Mouse (Mus musculus): Measurements from ENCODE around the gene Lsm4. TPM values are rescaled to one million over a fixed set of nuclear protein-coding genes. Genes with fewer than 3 reads are reported as not detected.

Gene Lsm4
- polyA plus RNA-seq, 1 experiment from 2014 or later = 147 TPM

DNA sequence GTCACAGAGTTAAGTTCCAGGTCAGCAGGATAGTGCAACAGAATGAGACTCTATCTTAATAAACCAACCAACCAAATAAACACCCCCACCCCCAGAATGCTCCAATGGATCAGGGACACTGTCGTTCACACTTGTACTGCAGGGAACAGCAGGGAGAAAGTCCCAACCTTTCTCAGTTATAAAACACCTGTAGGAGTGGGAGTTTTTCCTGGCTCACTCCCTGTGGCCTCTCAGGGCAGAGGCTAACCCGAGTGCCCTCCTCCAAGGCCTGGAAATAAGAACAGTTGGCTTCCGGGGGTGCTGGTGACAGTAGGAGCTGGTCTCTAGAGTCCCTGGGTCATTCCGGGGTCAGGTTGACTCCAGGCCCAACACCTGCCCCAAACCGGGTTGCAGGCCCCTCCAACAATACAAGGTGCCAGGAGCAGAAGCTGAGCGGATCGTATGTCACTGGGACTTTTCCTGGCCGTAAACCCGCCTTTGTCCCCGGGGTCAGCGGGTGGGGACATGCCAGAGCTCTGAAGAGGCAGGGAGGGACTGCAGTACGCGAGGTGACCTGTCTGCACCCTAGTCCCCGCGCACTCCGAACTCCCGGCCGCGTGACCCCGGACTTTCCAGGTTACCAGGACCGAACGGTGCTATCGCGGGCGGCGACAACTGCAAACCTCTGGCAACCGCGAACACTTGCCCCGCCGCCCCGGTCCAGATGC lies 14.0 kb upstream of the Lsm4 start:
- Histone ChIP-seq H3K27ac (replicated peaks) (peak overlapping the region; percentile 81), H3K4me2 (replicated peaks; ENCODE audit: low read depth) (peak overlapping the region; percentile 78), H3K9ac (ENCODE audit: low read length) (peak overlapping the region; percentile 79), H3K36me3 (ENCODE audit: control insufficient read depth, insufficient read depth, low read length) (peaks cover 9% of the 10 kb centered on the region), H3K4me3 (ENCODE audit: low read depth, low read length) (peak overlapping the region; percentile 70), H3K27me3 (ENCODE audit: control insufficient read depth, insufficient read depth, low read length) (no peaks in the 10 kb centered on the region), H3K9me3 (ENCODE audit: control insufficient read depth, low read length) (no peaks in the 10 kb centered on the region), H3K4me1 (replicated peaks; ENCODE audit: control insufficient read depth, insufficient read depth) (peaks cover 8% of the 10 kb centered on the region; the same call in 1 of the 2 replicates)
- ATAC-seq (ENCODE audit: low FRiP score, low TSS enrichment) (no peak), DNase-seq (ENCODE audit: low spot score) (no peak)
- WGBS = under 1% methylated on average over 31 of the region's 31 CpGs
- TF ChIP-seq EP300 (optimal IDR thresholded peaks at IDR 0.05) (no peak), CTCF (IDR thresholded peaks at IDR 0.05; ENCODE audit: low read depth) (no peak)

DNA sequence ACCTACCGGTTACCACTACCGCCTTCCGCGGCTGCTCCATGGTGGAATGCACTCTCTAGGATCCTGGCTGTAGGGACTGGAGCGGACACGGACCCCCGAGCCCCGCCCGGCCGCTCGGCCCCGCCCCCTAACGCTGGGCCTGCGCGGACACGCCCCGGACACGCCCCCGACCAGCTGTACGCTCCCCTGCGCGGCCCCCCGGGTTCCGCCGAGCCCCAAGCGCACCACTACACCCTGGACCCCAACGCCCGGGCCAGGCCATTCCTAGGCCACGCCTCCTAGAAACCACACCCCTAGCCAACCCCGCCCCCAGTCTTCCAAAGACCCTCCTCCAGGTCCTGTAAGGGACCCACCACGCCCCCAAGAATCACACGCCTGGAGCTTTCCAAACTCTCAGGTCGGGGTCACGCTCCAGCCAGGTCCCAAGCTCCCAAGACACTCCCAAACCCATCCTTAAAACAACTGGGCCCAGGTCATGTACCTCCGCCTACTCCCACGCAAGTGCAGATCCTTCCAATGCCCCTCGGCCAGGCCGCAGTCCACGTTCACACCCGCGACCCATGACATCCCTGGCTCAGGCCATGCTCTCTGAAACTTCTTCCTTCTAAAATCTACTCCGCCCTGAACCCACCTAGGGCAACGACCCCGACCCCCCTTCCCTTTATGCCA lies 13.3 kb upstream of the Lsm4 start:
- Histone ChIP-seq H3K27ac (replicated peaks) (peak overlapping the region; percentile 81), H3K4me2 (replicated peaks; ENCODE audit: low read depth) (peak overlapping the region; percentile 78), H3K4me1 (replicated peaks; ENCODE audit: control insufficient read depth, insufficient read depth) (peaks cover 8% of the 10 kb centered on the region; the same call in 1 of the 2 replicates), H3K27me3 (ENCODE audit: control insufficient read depth, insufficient read depth, low read length) (no peaks in the 10 kb centered on the region), H3K9ac (ENCODE audit: low read length) (peak overlapping the region; percentile 79), H3K36me3 (ENCODE audit: control insufficient read depth, insufficient read depth, low read length) (peaks cover 4% of the 10 kb centered on the region; the same call in 1 of the 2 replicates), H3K9me3 (ENCODE audit: control insufficient read depth, low read length) (no peaks in the 10 kb centered on the region), H3K4me3 (ENCODE audit: low read depth, low read length) (peak overlapping the region; percentile 70)
- DNase-seq (ENCODE audit: low spot score) = peak; percentile 95
- 2% methylated on average over 39 of the region's 44 CpGs for WGBS
- TF ChIP-seq EP300 (optimal IDR thresholded peaks at IDR 0.05) (no peak), CTCF (IDR thresholded peaks at IDR 0.05; ENCODE audit: low read depth) (no peak; the same call in 1 of the 2 replicates)
- peak; percentile 94 for ATAC-seq (ENCODE audit: low FRiP score, low TSS enrichment)

DNA sequence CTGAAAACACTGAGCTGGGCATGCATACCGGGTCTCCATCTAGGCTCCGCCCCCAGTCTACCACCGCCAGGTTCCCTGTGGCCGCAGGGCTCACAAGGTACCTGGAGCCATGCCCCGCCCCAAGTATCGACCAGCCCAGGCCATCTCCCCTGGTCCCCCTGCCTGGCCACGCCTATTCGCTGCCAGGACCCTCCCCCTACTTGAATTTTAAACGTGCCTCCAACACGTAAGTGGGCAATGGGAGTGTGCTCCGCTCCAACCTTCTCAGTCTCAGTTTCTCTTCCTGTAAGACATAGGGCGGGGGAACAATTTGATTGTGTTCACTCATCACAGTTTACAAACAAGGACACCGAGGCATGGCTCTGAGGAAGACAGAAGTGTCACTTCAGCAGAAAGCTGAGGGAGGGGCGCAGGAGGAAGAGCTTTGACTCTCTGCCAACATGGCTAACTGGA lies 12.7 kb upstream of the Lsm4 start, which contains the start of gene Pgpep1:
TSS of gene Pgpep1 (minus strand) at position 116 of the 453 bp plus-strand sequence.
- ATAC-seq (ENCODE audit: low FRiP score, low TSS enrichment) = peak; percentile 49
- WGBS = 3% methylated on average over 14 of the region's 14 CpGs
- Histone ChIP-seq H3K4me1 (replicated peaks; ENCODE audit: control insufficient read depth, insufficient read depth) (peaks cover 8% of the 10 kb centered on the region; the same call in 1 of the 2 replicates), H3K4me3 (ENCODE audit: low read depth, low read length) (peak within 1 kb of the TSS; percentile 70), H3K9me3 (ENCODE audit: control insufficient read depth, low read length) (no peaks in the 10 kb centered on the region), H3K9ac (ENCODE audit: low read length) (peak within 1 kb of the TSS; percentile 79), H3K27ac (replicated peaks) (peak within 1 kb of the TSS; percentile 81), H3K4me2 (replicated peaks; ENCODE audit: low read depth) (peak within 1 kb of the TSS; percentile 78), H3K27me3 (ENCODE audit: control insufficient read depth, insufficient read depth, low read length) (no peaks in the 10 kb centered on the region), H3K36me3 (ENCODE audit: control insufficient read depth, insufficient read depth, low read length) (peaks cover 4% of the 10 kb centered on the region; the same call in 1 of the 2 replicates)
- TF ChIP-seq EP300 (optimal IDR thresholded peaks at IDR 0.05) = no peak
- no peak for TF ChIP-seq CTCF (IDR thresholded peaks at IDR 0.05; ENCODE audit: low read depth)
- peak; percentile 48 for DNase-seq (ENCODE audit: low spot score)

DNA sequence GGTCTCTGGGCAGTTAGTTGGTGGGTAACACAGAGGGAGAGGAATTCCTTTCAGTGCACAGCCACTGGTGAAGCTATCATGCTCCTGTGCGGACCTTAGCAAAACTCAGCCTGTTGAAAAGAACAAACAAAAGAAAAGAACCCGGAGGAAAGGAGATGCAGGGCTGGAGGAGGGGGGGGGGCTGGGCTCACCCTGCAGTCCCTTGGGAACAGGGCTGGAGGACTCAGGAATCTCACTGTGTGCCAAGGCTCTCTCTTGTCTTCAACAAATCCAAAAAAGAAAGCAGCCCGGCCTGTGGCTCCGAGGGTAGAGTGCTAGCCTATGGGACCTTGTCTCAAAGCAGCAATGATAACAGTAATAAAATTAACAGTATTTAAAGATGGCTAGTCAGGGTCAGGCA lies 9.4 kb upstream of the Lsm4 start:
- no peak for ATAC-seq (ENCODE audit: low FRiP score, low TSS enrichment)
- Histone ChIP-seq H3K4me3 (ENCODE audit: low read depth, low read length) (no peak overlapping the region), H3K4me1 (replicated peaks; ENCODE audit: control insufficient read depth, insufficient read depth) (peaks cover 4% of the 10 kb centered on the region; the same call in 1 of the 2 replicates), H3K27ac (replicated peaks) (0 out of 2 replicates have a peak overlapping the region, but pooled peaks have one; percentile 30), H3K27me3 (ENCODE audit: control insufficient read depth, insufficient read depth, low read length) (no peaks in the 10 kb centered on the region), H3K9me3 (ENCODE audit: control insufficient read depth, low read length) (no peaks in the 10 kb centered on the region), H3K36me3 (ENCODE audit: control insufficient read depth, insufficient read depth, low read length) (no peaks in the 10 kb centered on the region), H3K4me2 (replicated peaks; ENCODE audit: low read depth) (no peak overlapping the region), H3K9ac (ENCODE audit: low read length) (0 out of 2 replicates have a peak overlapping the region, but pooled peaks have one; percentile 4)
- no peak for TF ChIP-seq EP300 (optimal IDR thresholded peaks at IDR 0.05)
- no peak for TF ChIP-seq CTCF (IDR thresholded peaks at IDR 0.05; ENCODE audit: low read depth)
- 40% methylated on average over 4 of the region's 4 CpGs for WGBS
- DNase-seq (ENCODE audit: low spot score) = no peak

DNA sequence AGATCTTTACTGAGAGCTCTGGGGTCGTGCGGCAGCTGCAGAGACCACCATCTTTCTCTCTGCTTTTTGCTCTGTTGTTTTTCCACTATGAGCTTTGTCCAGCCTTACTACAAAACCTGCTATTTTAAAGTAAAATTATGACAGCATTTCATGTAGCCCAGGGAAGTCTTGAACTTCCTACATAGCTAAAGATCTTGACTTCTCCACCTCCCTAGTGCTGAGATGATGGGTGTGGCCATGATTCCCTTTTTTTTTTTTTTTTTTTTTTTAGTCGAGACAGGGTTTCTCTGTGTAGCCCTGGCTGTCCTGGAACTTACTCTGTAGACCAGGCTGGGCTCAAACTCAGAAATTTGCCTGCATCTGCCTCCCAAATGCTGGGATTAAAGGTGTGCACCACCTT lies 8.4 kb upstream of the Lsm4 start:
- 81% methylated on average over 3 of the region's 3 CpGs for WGBS
- no peak for TF ChIP-seq CTCF (IDR thresholded peaks at IDR 0.05; ENCODE audit: low read depth)
- no peak for TF ChIP-seq EP300 (optimal IDR thresholded peaks at IDR 0.05)
- Histone ChIP-seq H3K36me3 (ENCODE audit: control insufficient read depth, insufficient read depth, low read length) (no peaks in the 10 kb centered on the region), H3K4me1 (replicated peaks; ENCODE audit: control insufficient read depth, insufficient read depth) (peaks cover 4% of the 10 kb centered on the region; the same call in 1 of the 2 replicates), H3K27ac (replicated peaks) (no peak overlapping the region), H3K4me3 (ENCODE audit: low read depth, low read length) (no peak overlapping the region), H3K4me2 (replicated peaks; ENCODE audit: low read depth) (no peak overlapping the region), H3K9ac (ENCODE audit: low read length) (no peak overlapping the region), H3K9me3 (ENCODE audit: control insufficient read depth, low read length) (no peaks in the 10 kb centered on the region), H3K27me3 (ENCODE audit: control insufficient read depth, insufficient read depth, low read length) (no peaks in the 10 kb centered on the region)
- DNase-seq (ENCODE audit: low spot score) (no peak), ATAC-seq (ENCODE audit: low FRiP score, low TSS enrichment) (no peak)
